Mouse (Mus musculus) CH12.LX (cell line): Measurements from ENCODE around the gene Tnip3.

Experiments
- ETS1 ChIP-seq: conservative IDR thresholded peaks from 2 replicates; pipeline ENCODE4 v1.6.1; 2012; ENCODE audit warnings: low read depth, mild to moderate bottlenecking, inconsistent platforms, low read length, improper control_type of control experiment, moderate library complexity
- MAFK ChIP-seq: IDR thresholded peaks from 2 replicates; pipeline ENCODE4 v1.6.1; 2011; ENCODE audit warnings: low read length, improper control_type of control experiment; ENCODE audit not compliant: insufficient replicate concordance
- RCOR1 ChIP-seq: conservative IDR thresholded peaks from 2 replicates; pipeline ENCODE4 v1.6.1; 2012; ENCODE audit warnings: low read depth, mild to moderate bottlenecking, inconsistent platforms, low read length, improper control_type of control experiment
- TBP ChIP-seq: conservative IDR thresholded peaks from 2 replicates; pipeline ENCODE4 v1.6.1; 2011; ENCODE audit warnings: low read depth, low read length, improper control_type of control experiment

GRCm38 (mm10) chr6:65651376-65651775 lies 126.3 kb downstream of the Tnip3 start:
- TF ChIP-seq RCOR1 (no peak), MAFK (no peak), ETS1 (no peak), TBP (no peak)
